Comparison of ENCODE assay signal across 8 mouse cellular contexts in the genomic region with DNA sequence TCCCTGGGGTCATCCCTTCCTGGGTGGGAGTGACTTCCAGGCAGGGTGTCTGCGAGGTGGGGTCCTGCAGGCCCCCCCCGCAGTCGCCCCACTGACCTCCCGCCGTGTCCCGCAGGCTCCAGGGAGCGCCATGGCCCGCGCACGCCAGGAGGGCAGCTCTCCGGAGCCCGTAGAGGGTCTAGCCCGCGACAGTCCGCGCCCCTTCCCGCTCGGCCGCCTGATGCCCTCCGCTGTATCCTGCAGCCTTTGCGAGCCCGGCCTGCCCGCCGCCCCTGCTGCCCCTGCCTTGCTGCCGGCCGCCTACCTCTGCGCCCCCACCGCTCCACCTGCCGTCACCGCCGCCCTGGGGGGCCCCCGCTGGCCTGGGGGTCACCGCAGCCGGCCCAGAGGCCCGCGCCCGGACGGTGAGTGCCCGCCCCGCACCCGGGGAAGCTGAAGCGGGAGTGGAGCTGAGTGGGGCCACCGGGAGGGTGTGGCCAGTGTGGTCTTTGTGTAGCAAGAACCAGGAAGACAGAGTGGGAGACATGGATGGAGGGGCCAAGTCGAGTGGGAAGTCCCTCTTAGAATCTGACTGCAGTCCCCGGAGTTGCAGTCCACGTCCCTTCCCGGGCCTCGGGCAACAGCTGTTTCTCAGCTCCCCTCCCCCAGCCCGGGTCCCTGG. TPM values are rescaled to one million over a fixed set of nuclear protein-coding genes. Genes with fewer than 3 reads are reported as not detected.
DNase-seq lines count a peak whose midpoint lies in the region; ATAC-seq and TF ChIP-seq lines count a peak whose summit lies in the region.

No protein-coding gene starts in this region.

- under 1% methylated on average over 49 of the region's 49 CpGs for WGBS in embryonic facial prominence, embryonic 11.5 days
- under 1% methylated on average over 49 of the region's 49 CpGs for WGBS in heart, embryonic 13.5 days
- WGBS in stomach, postnatal 0 days, result under 1% methylated on average over 37 of the region's 49 CpGs

- H3K27ac ChIP-seq in embryonic facial prominence, embryonic 11.5 days (replicated peaks; ENCODE audit: low read depth, low read length), result peak overlapping the region; percentile 85
- H3K27ac ChIP-seq in heart, embryonic 13.5 days (replicated peaks), result peak overlapping the region; percentile 99
- peak overlapping the region; percentile 99 for H3K27ac ChIP-seq in stomach, postnatal 0 days (replicated peaks)

- peak overlapping the region; percentile 100 for H3K4me2 ChIP-seq in embryonic facial prominence, embryonic 11.5 days (ENCODE audit: low read depth, low read length)
- H3K4me2 ChIP-seq in heart, embryonic 13.5 days, result peak overlapping the region; percentile 99
- H3K4me2 ChIP-seq in stomach, postnatal 0 days (replicated peaks; ENCODE audit: low read depth), result peak overlapping the region; percentile 100

- TF ChIP-seq CTCF in stomach, postnatal 0 days (IDR thresholded peaks at IDR 0.05; ENCODE audit: low read depth), result no peak

- ATAC-seq in embryonic facial prominence, embryonic 11.5 days (replicated peaks; ENCODE audit: insufficient number of reproducible peaks, low FRiP score, low TSS enrichment, low read depth), result no peak; the same call in 1 of the 2 replicates
- ATAC-seq in heart, embryonic 13.5 days (ENCODE audit: extremely low read depth, insufficient number of reproducible peaks, low FRiP score, low TSS enrichment), result no peak
- peak; percentile 15 for ATAC-seq in stomach, postnatal 0 days (ENCODE audit: low FRiP score, low TSS enrichment)

- no peaks in the 10 kb centered on the region for H3K36me3 ChIP-seq in embryonic facial prominence, embryonic 11.5 days (replicated peaks; ENCODE audit: control insufficient read depth, insufficient read depth, low read depth, low read length)
- H3K36me3 ChIP-seq in heart, embryonic 13.5 days, result peaks cover 13% of the 10 kb centered on the region
- peaks cover 3% of the 10 kb centered on the region; the same call in 1 of the 2 replicates for H3K36me3 ChIP-seq in stomach, postnatal 0 days (ENCODE audit: control insufficient read depth, insufficient read depth, low read length)

- peak overlapping the region; percentile 89 for H3K9ac ChIP-seq in embryonic facial prominence, embryonic 11.5 days (replicated peaks; ENCODE audit: low read length)
- H3K9ac ChIP-seq in heart, embryonic 13.5 days, result peak overlapping the region; percentile 94
- peak overlapping the region; percentile 90 for H3K9ac ChIP-seq in stomach, postnatal 0 days (ENCODE audit: low read length)

- no peaks in the 10 kb centered on the region for H3K9me3 ChIP-seq in embryonic facial prominence, embryonic 11.5 days (replicated peaks; ENCODE audit: control insufficient read depth, low read length)
- no peaks in the 10 kb centered on the region for H3K9me3 ChIP-seq in heart, embryonic 13.5 days
- H3K9me3 ChIP-seq in stomach, postnatal 0 days (ENCODE audit: control insufficient read depth, low read length), result no peaks in the 10 kb centered on the region

- H3K27me3 ChIP-seq in embryonic facial prominence, embryonic 11.5 days (ENCODE audit: control insufficient read depth, insufficient read depth, low read length), result peaks cover 11% of the 10 kb centered on the region; the same call in 1 of the 2 replicates
- H3K27me3 ChIP-seq in heart, embryonic 13.5 days (replicated peaks), result no peaks in the 10 kb centered on the region
- H3K27me3 ChIP-seq in stomach, postnatal 0 days (ENCODE audit: control insufficient read depth, insufficient read depth, low read length), result no peaks in the 10 kb centered on the region

- H3K4me3 ChIP-seq in embryonic facial prominence, embryonic 11.5 days (ENCODE audit: low read depth, low read length), result peak overlapping the region; percentile 71
- H3K4me3 ChIP-seq in heart, embryonic 13.5 days, result peak overlapping the region; percentile 76
- H3K4me3 ChIP-seq in stomach, postnatal 0 days (ENCODE audit: low read depth, low read length), result peak overlapping the region; percentile 72

- peaks cover 18% of the 10 kb centered on the region for H3K4me1 ChIP-seq in embryonic facial prominence, embryonic 11.5 days (ENCODE audit: control insufficient read depth, insufficient read depth, low read length)
- H3K4me1 ChIP-seq in heart, embryonic 13.5 days, result peaks cover 56% of the 10 kb centered on the region
- peaks cover 14% of the 10 kb centered on the region for H3K4me1 ChIP-seq in stomach, postnatal 0 days (replicated peaks; ENCODE audit: control insufficient read depth, insufficient read depth)

- no peak for TF ChIP-seq EP300 in stomach, postnatal 0 days (optimal IDR thresholded peaks at IDR 0.05)

- peak; percentile 24 for DNase-seq in right cerebral cortex, postnatal 4 days
- no peak for DNase-seq in right cerebral cortex, postnatal 36 days (ENCODE audit: low spot score in 2 of 2)
- DNase-seq in embryonic facial prominence, embryonic 11.5 days (ENCODE audit: low spot score), result peak; percentile 55
- peak; percentile 26 to 66 for DNase-seq in kidney, postnatal 25 days
- DNase-seq in mesoderm, embryonic 11.5 days (ENCODE audit: low read depth, low spot score), result peak; percentile 57
- peak; percentile 69 for DNase-seq in stomach, postnatal 0 days (ENCODE audit: low spot score)
- no peak for DNase-seq in frontal cortex, postnatal 36 days (ENCODE audit: low spot score in 2 of 2)

RNA-seq across cellular contexts. Expression of a gene that starts 3.9 kb away (rescaled TPM):
- 4.6 and 5.9 TPM in 2 replicates for polyA plus RNA-seq in embryonic facial prominence, embryonic 11.5 days (2014; fragmentation: Nextera tagmentation; extraction: Ambion mirVana)
- 8.2 and 8.8 TPM in 2 replicates for polyA plus RNA-seq in heart, embryonic 13.5 days (2015; fragmentation: Nextera tagmentation; extraction: Ambion mirVana)
- polyA plus RNA-seq in stomach, postnatal 0 days (2015; fragmentation: Nextera tagmentation; extraction: Ambion mirVana), result 3.7 and 5.0 TPM in 2 replicates

RNA-seq across cellular contexts. Expression of a gene that starts 25.5 kb away (rescaled TPM):
- polyA plus RNA-seq in embryonic facial prominence, embryonic 11.5 days (2014; fragmentation: Nextera tagmentation; extraction: Ambion mirVana), result 16.2 and 16.7 TPM in 2 replicates
- polyA plus RNA-seq in heart, embryonic 13.5 days (2015; fragmentation: Nextera tagmentation; extraction: Ambion mirVana), result 14.3 and 16.5 TPM in 2 replicates
- 11.5 and 13.0 TPM in 2 replicates for polyA plus RNA-seq in stomach, postnatal 0 days (2015; fragmentation: Nextera tagmentation; extraction: Ambion mirVana)

RNA-seq across cellular contexts. Expression of a gene that starts 38.7 kb away (rescaled TPM):
- 9.3 TPM in 2 replicates for polyA plus RNA-seq in embryonic facial prominence, embryonic 11.5 days (2014; fragmentation: Nextera tagmentation; extraction: Ambion mirVana)
- polyA plus RNA-seq in heart, embryonic 13.5 days (2015; fragmentation: Nextera tagmentation; extraction: Ambion mirVana), result 10.7 TPM in 2 replicates
- 28.0 and 29.1 TPM in 2 replicates for polyA plus RNA-seq in stomach, postnatal 0 days (2015; fragmentation: Nextera tagmentation; extraction: Ambion mirVana)

RNA-seq across cellular contexts. Expression of a gene that starts 52.8 kb away (rescaled TPM):
- polyA plus RNA-seq in embryonic facial prominence, embryonic 11.5 days (2014; fragmentation: Nextera tagmentation; extraction: Ambion mirVana), result 0.71 and 1.00 TPM in 2 replicates
- 1.5 and 2.2 TPM in 2 replicates for polyA plus RNA-seq in heart, embryonic 13.5 days (2015; fragmentation: Nextera tagmentation; extraction: Ambion mirVana)
- 1.9 and 2.0 TPM in 2 replicates for polyA plus RNA-seq in stomach, postnatal 0 days (2015; fragmentation: Nextera tagmentation; extraction: Ambion mirVana)

Comparison
In these comparisons a context has a peak if more than half of its experiments do, and no peak if none do; other contexts are left out.
1. DNase-seq: peak in right cerebral cortex, postnatal 4 days (single experiment), embryonic facial prominence, embryonic 11.5 days (single experiment), kidney, postnatal 25 days (2 of 2), mesoderm, embryonic 11.5 days (single experiment) and stomach, postnatal 0 days (single experiment); none in right cerebral cortex, postnatal 36 days (0 of 2) and frontal cortex, postnatal 36 days (0 of 2).
2. Peak in every context shown above with its lines, with median percentiles within 50 percentile points of each other: H3K27ac ChIP-seq, H3K4me2 ChIP-seq, H3K4me3 ChIP-seq and H3K9ac ChIP-seq.